Mouse (Mus musculus) retina, postnatal 7 days (tissue): Measurements from ENCODE around the gene Lin7c.
"Not testable (repeated sequence)": the region's sequence is repeated elsewhere in the genome, so short reads cannot be mapped to it uniquely, and the experiment has no call there.

ENCODE experiments used
- DNase-seq: peaks from one replicate; pipeline ENCODE4 v3.0.0-alpha.2; 2012; ENCODE audit warnings: low read depth, low spot score

Gene Lin7c

DNA sequence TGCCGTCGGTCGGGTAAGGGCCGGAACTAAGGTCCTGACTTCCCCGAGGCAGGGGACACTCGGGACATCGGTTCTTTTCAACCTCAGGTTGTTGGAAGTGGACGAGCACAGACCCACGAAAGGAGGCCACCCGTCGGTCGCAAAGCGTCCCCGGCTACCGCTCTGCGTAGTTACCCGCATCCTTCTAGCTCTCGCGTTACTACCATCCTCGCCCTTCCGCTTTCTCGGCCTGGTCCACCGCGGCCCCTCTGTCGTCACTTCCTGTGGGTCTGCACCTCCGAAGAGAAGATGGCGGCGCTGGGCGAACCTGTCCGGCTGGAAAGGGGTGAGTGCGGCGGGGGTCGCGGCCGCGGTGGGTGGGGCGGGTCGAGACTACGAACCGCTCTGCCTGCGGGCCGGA lies at the start of gene Lin7c:
Gene Lin7c, plus strand, starts transcription at position 257 of the 400 bp plus-strand sequence.
- DNase-seq, result peak; percentile 90

DNA sequence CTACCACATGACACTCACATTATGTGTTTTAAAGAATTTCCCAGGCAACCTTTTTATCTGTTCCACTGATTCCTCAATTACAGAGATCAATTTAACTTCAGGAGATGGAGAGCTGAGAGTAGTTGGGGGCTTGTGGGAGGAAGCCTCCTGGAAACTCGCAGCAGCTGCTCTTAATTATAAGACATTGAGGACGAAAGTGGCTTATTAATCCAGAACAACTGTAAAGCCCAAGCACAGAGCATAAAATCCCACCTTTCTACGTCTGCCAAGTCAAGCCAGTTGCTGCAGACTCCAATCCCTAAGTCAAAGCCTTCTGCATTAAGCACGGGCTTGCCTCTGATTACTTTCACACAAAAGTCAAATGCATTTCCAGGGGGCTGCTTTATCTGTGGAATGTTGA lies 44.3 kb upstream of the Lin7c start:
- DNase-seq, result no peak

DNA sequence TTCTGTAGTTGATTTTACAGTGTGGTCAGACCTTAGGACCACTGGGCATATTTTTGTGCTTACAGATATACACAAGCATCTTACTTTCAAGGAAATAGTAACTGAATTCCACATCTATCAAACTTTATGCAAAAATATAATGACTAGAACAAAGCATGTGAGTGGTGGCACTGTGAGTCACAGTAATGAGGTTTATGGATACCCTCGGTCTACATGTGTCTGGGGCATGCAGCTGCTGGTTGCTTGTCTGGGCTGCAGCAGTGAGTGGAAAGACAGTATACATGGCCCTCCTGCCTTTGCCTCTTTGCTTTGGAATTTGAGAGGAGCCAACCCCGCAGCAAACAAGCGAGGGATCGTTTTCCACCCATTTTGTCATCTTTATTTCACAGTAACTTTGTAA lies 42.3 kb upstream of the Lin7c start:
- DNase-seq, result no peak

DNA sequence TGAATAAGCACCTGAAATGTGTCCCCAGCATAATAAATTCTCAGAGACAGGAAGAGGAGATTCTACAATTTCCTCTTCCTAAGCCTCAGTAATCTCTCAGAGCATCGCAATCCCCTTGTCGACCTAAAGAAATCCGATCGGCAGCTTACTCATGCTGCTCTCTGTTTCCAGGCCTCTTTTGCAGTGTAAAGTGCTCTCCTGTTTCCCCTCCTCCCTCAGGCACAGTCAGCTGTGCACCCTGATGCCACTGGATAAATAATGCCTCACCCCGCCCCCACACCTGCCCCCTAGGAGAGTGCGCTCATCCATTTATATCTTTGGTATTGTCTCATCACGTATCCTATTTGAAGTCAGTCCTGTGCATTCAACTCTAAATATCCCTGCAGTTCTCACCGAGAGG lies 41.9 kb upstream of the Lin7c start:
- DNase-seq, result peak; percentile 8

DNA sequence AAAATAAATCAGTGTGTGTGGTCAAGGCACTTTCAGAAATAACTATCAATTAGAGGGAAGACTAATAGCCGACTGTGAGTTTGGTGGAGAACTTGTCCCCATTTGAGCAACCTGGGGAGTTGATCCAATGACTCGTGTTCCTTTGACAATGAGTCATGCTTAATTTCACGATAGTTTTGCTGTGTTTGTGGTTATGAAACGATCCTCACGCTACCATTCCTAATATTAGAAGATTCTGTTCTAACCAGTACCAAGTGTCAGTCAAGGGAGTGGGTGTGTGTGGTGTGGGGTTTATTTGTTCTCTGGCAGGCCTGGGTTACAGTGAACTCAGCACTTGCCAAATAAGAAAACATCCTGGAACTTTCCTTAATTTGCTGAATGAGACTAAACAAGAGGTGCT lies 35.1 kb upstream of the Lin7c start:
- no peak for DNase-seq

DNA sequence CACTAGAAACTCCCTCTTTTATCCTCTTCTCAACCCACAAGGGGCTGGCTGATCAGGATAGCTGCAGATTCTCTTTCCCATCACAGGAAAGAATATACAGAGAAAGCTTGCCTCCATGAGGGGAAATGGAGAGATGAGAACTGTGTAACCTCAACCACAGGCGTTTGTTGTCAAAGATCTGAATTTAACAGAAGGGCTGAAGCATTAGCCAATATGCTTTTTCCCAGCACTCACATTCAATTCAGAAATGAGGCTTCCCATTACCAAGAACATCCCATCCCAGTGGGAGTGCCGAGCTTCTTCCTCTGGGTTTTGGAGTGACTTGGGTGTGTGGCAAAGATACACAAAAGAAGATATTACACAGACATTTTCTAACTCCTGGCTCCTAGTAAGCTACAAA lies 31.0 kb upstream of the Lin7c start:
- DNase-seq, result no peak

DNA sequence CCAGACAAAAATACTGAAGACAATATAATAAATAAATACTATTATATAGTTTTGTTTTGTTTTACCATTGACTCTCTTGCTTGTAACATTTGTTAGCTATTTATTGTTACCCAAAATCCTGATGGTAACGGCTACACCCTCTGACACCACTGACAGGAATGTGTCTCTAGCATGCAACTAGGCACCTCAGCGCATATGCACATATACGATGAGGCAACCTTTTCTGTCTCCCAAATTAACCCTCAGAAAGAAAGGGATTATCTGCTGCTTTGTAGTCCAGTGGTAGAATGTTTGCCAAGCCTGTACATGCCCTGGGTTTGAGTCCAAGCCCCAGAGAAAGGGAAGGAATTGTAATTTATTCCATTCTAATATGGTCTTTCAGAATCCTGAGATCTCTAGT lies 29.8 kb upstream of the Lin7c start:
- DNase-seq, result no peak

DNA sequence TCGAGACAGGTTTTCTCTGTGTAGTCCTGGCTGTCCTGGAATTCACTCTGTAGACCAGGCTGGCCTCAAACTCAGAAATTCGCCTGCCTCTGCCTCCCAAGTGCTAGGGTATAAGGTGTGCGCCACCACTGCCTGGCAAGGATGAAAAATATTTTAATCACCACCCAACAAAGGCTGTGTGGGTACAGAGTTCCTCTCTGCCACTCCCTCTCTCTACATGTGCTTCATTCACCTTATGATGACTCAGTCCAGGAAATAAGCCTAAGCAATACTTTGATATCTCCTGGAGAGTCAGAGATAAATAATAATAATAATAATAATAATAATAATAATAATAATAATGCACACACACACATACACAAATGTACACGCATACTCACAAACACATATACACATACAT lies 11.2 kb upstream of the Lin7c start:
- not testable (repeated sequence) for DNase-seq

DNA sequence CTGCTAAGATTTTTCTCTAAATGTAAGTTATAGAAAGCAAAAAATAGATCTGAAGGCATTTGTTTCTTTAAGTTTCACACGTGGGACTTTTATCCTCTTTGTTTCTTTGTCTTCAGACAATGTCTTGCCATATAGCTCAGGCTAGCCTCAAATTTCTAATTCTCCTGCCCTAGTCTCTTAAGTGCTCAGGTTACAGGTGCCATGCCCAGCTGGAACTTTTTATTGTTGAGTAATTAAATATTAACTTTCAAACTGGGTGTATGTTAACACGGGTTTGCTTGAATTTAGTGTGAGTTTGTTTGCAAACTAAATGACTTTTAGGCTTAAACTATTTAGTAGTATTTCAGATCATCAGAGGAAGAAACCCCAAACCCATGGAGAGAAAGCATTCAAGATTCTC lies 9.5 kb upstream of the Lin7c start:
- DNase-seq, result no peak

DNA sequence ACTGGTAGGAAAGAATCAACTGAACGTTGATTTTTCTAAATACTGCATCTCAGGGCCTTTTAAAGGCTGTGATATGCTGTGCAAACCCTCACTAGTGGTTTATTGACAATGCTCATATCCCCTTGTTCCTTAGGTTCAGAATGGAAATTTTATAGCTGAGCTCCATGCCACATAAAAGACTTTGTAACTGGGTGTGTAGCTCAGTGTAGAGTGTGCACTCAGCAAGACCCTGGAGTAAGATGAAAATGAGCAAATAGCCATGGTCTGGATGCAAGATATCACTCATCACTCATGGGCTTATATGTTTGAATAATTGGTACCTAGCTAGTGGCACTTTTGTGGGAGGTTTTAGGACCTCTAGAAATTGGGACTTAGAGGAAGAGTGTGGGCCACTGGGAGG lies 9.0 kb upstream of the Lin7c start:
- no peak for DNase-seq

DNA sequence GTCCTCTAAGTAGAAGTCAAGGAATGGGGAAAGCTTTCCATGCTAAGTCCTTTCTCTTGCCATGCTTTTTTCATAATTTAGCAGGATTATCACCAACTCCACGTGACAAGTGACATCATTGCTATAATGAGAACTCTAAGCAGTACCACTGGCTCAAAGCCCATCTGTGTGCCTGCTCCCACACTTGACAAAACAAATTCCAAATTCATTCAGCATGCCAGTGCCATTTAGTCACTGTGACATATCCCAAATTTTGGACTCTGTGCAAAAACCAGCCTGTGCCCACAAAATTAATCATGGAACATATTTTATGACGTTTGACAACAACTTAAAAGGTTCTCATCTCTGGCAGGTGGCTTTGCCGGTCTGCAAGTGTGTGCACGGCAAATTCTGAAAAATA lies 6.5 kb upstream of the Lin7c start:
- DNase-seq, result no peak

DNA sequence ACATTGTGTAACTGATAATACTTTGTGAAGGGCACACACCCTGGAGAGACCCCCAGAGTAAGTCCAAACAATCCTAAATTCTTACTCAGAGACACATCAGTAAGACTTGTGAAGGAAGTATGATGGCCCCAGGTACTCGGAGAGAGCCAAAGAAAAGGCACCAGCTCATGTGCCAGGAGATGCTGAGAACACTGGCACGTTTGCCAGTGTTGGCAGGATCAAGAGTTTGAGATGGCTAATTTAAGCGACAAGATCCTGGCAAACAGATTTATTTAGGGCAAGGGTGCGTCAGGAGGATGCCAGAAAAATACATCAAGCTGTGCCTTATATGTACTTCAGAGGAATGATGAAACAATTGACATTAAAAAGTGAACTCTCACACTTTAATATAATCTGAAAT lies 6.1 kb upstream of the Lin7c start:
- DNase-seq, result no peak

DNA sequence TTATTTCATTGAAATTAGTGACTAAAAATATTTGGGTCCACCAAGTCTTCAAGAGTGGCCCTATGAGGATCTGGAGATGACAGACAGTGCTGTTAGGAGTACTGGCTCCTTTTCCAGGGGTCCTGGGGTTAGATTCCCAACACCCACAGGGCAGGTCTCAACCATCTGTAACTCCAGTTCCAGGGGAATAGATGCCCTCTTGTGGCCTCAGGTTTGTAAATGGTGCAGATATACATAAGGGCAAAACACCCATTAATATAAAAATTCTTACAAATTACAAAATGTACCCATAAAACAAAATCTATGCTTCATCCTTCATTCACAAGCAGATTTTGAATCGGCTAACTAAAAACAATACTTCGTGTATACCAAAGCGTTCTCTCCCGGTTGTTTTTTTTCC lies 585 bp upstream of the Lin7c start:
- DNase-seq, result no peak

DNA sequence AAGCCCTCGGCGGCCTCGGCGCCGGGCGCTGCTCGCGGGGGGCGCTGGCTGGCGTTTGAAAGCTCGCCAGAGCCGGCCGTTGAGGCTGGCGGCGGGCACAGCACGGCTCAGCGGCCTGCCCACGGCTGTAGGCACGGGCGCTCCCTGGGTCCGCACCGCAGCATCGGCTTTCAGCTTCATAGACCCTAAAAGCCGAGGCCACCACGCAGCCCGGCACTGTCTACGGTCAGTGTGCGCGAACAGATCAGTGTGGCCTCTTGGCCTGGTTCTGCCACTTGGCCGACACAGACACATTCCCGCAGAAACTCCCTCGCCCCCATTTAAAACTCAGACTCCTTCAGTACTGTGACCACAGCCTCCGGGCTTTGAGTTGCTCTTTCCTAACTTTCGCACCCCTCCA lies 378 bp downstream of the Lin7c start:
- DNase-seq, result no peak

DNA sequence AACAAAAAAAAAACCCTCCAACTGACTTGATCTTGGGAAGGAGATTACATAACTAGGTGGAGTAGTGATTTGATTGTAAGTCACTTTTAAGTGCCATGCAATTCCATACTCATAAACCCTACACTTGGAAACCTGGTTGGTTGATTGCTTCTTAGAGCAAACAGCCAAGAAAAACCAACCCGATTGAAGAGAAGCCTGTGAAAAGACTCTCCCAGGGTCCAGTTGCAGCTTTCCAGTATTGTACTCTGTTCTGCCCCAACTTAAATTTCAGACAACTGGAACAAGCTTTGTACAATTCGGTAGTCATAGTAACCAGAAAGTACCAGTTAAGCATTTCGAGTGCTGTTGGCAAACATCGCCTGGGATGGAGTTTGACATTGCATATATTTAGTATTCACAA lies 818 bp downstream of the Lin7c start:
- DNase-seq, result no peak

DNA sequence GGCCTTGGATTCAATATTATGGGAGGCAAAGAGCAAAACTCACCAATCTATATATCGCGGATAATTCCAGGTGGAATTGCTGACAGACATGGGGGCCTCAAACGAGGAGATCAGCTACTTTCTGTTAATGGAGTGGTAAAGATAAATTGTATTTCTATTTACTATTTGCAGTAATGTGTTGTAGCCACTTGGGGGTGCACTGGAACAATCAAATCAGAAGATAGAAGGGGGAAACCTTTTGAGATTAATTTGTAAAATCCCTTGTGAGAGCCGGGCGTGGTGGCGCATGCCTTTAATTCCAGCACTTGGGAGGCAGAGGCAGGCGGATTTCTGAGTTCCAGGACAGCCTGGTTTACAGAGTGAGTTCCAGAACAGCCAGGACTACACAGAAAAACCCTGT lies 5.7 kb downstream of the Lin7c start:
- DNase-seq, result no peak

DNA sequence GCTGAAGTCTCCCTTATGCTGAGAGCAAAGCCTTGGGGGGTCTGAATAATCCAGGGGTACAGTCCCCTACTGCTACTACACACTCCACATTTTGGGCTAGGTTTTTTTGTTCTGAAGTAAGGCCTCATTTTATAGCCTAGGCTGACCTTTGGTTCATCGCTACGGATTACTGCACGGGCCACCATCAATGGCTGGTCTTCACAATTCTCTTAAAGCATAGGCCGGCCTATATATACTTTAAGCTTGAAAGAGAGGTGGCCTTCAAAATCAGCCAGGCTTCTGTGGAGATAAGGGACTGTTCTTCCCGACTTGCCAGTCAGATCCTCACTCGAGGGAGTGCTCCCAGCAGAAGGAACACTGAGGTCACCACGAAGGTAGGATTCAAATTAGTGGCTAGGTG lies 12.2 kb downstream of the Lin7c start:
- no peak for DNase-seq

DNA sequence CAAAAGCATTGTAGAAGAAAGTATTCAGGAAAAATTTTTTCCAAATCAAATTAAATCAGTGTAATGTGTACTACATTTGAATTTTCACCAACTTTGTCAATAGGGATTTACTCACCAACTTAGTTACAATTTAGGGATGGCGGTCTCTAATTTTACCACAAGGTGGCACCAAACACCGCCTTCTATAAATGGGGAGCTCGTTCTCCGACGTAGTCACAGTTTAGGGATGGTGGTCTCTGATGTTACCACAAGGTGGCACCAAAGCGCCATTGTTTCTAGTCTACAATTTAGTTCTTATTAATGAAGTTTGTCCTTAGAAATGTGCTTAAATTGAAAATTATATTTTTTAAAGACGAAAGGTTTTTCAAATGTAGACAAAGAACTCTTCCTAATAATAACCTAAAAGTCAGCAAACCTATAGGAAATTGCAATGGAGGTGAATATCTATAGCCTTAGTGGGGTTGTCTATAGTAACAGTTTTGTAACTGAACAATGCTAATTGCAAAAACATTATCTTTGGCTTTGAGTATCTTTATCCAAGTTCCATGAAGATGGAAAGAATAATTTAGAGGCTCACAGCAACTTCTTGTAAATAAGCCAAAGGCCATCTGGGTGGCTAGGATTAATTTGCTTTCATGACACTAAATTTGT lies 13.6 kb downstream of the Lin7c start:
- DNase-seq, result peak; percentile 85

DNA sequence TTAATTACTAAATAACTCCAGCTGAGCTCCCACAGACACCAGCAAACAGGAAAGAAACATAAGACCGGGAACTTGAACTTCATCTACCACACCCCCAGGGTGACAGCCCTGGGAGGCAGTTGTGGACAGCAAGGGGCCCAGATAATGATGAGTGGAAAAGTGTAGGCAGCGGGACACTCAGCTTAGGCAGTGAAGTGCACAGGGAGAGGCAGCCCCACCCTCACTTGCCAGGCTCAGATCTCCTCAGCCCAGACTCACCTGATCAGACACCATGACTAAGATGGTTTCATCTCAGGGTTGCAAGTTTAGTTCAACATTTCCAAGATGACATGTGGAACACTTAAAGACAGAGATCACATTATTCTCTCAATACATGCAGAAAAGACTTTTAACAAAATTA lies 18.5 kb downstream of the Lin7c start:
- DNase-seq, result no peak

DNA sequence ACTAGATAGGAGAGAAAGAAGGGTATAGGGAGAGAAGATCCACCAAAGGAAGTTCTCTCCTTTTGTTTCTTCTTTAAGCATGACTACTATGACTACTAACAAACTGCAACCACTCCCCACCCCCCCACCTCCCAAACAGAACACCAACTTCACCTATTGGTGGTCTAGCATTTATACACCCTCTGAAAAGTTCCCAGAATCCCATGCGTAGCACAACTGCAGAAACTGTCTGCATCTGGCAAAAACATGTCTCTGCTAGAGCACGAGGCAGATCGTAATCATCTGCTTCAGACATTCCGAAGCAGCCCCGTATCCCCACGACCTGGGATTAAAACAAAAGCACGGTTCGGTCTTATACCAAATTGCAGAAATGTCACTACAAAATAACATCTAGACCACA lies 21.6 kb downstream of the Lin7c start:
- no peak for DNase-seq

DNA sequence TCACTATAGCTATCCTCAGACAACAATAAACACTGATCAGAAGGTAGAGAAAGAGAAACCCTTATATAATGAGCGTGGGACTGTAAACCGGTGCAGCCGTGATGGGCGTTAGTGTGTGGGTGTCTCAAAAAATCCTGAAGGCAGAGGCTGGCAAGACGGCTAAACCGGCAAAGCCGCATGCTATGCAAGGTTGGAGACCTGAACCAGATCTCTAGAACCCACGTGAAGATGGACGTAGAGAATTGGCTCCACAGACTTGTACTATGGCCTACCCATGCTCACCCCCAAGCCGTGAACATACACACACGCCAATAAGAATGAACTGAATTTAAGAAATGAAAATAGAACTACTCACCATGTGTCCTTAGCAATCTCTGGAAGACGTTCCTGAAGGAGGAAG lies 22.1 kb downstream of the Lin7c start:
- no peak for DNase-seq

DNA sequence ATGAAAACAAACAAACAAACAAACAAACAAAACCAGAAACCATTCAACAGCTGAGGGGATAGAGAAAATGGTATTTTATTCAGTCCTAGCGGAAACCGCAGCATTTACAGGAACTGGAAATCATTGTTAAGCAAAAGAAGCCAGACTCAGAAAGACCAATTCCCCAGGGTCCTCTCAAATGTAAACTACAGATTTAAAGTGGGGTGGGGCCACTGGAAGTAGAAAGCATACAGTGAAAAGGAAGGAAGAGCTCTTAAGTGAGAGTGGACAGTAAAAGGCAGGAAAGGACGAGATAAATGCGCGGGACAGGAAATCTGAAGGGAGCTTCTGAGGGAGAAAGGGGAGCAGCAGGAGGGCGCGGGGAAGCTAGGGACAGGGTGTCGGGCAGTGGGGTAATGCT lies 22.6 kb downstream of the Lin7c start:
- DNase-seq, result no peak

DNA sequence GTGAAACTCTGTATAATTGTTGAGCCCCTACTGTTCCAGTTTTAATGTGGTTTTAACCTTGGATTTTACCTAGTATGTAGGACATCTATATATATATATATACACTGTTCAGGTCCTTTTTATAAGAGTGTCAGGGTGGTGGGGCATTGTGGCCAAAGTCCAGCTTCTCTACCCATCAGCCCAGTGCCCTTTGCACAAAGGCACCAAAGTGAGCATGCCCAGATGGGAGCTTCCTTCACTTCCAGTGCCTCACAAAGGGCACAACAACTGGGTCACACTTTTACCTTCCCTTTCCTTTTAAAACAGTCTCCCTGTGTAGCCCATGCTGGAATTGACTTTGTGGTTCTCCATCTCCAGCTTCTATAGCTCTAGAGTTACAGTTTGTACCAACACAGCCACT lies 23.9 kb downstream of the Lin7c start:
- DNase-seq, result no peak

DNA sequence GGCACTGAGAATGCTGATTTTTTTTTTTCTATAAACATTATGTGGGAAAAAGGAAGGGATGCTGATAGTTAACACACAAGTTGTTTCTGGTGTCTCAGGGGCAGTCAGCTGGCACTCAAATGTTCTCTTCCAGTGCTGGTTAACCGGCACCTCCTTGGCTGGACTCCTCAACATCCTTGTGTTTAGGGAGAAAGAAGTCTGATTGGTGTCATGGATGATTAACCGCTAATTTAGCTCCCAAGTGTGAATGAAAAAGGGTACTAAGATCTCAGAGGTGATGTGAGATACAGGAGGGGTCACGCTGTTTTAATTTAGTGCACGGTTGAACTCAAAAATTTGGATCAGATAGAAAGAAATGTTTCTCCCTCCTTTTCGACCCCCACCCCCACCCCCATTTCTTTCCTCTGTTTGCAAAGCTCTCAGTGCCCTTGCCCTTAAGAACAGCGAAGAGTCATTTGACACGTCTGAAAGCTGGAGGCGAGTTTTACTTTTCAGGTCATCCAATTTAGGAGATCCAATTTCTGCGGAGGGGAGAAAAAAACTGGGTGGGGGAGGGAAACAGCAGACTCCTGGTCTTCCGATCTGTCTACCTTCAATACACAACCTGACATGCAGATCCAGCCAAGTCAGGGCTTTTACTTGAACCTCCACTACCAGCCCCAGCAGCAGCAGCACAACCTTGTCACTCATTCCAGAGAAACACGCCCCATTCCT lies 26.3 kb downstream of the Lin7c start:
- no peak for DNase-seq
